Mouse (Mus musculus): ENCODE data around the gene Gm44973.

Gene Gm44973

GRCm38 (mm10) chr7:5079365-5080009 is 64.2 kb downstream of the Gm44973 start:
- in situ Hi-C loops (cut with MboI, MseI): loop anchor here (25.0 kb wide), 2 partner anchors 1083 to 1308 kb away; partner anchors contain the start of genes Smim17, Zfp28, Zfp444 and Zfp787

GRCm38 (mm10) chr7:5080010-5080751 is 64.9 kb downstream of the Gm44973 start, which contains the start of gene Epn1:
Gene Epn1, plus strand, starts transcription at chr7:5080235.
- in situ Hi-C loops (cut with MboI, MseI): loop anchor here (25.0 kb wide), 2 partner anchors 1082 to 1307 kb away; partner anchors contain the start of genes Smim17, Zfp28, Zfp444 and Zfp787

- in situ Hi-C loops (cut with MboI, MseI): loop anchor here (25.0 kb wide), 2 partner anchors 1081 to 1306 kb away; partner anchors contain the start of genes Smim17, Zfp28, Zfp444 and Zfp787
Observed at GRCm38 (mm10) chr7:5080815-5081214, 65.5 kb downstream of the Gm44973 start.

- in situ Hi-C loops (cut with MboI, MseI): loop anchor here (25.0 kb wide), 2 partner anchors 1081 to 1306 kb away; partner anchors contain the start of genes Smim17, Zfp28, Zfp444 and Zfp787
Observed at GRCm38 (mm10) chr7:5081241-5081640, 65.9 kb downstream of the Gm44973 start.

GRCm38 (mm10) chr7:5081939-5082338 is 66.6 kb downstream of the Gm44973 start:
- in situ Hi-C loops (cut with MboI, MseI): loop anchor here (25.0 kb wide), 2 partner anchors 1080 to 1305 kb away; partner anchors contain the start of genes Smim17, Zfp28, Zfp444 and Zfp787
